In genomic region chr11:71415451-71415850, GRCm38 (mm10) we compare ENCODE assay signal across 21 mouse cellular contexts.
A peak's percentile ranks its signal among the peaks of the same experiment; 100 is the strongest.
DNase-seq lines count a peak whose midpoint lies in the region; ATAC-seq and TF ChIP-seq lines count a peak whose summit lies in the region.
"Had no signal": no experiment of that assay in that cellular context is flagged by ENCODE, and none has a peak within 500 bp of the region (broad histone marks: within the 10 kb centered on the region; RNA-seq: fewer than 3 reads in every experiment).

No protein-coding gene starts in this region.

- H3K9me3 ChIP-seq in forebrain, embryonic 12.5 days, result no peaks in the 10 kb centered on the region
- H3K9me3 ChIP-seq in midbrain, embryonic 14.5 days (ENCODE audit: control insufficient read depth, low read length), result no peaks in the 10 kb centered on the region
- no peaks in the 10 kb centered on the region for H3K9me3 ChIP-seq in lung, postnatal 0 days (ENCODE audit: low read length)
- H3K9me3 ChIP-seq: heart, embryonic 12.5 days had no signal

- H3K4me3 ChIP-seq in layer of hippocampus, adult 2 months, result no peak overlapping the region
- H3K4me3 ChIP-seq in forebrain, embryonic 12.5 days (replicated peaks), result no peak overlapping the region
- H3K4me3 ChIP-seq in midbrain, embryonic 14.5 days (replicated peaks; ENCODE audit: low read depth, low read length), result no peak overlapping the region
- H3K4me3 ChIP-seq in lung, postnatal 0 days (ENCODE audit: low read depth, low read length), result no peak overlapping the region
- H3K4me3 ChIP-seq: heart, embryonic 12.5 days had no signal

- peaks cover 18% of the 10 kb centered on the region for H3K4me1 ChIP-seq in forebrain, embryonic 12.5 days
- H3K4me1 ChIP-seq in midbrain, embryonic 14.5 days (ENCODE audit: control insufficient read depth, insufficient read depth, low read length), result peaks cover 11% of the 10 kb centered on the region; the same call in 1 of the 2 replicates
- H3K4me1 ChIP-seq in lung, postnatal 0 days (ENCODE audit: insufficient read depth, low read depth, low read length), result no peaks in the 10 kb centered on the region
- H3K4me1 ChIP-seq: heart, embryonic 12.5 days had no signal

- peak; percentile 27; the same call in 1 of the 2 replicates for ATAC-seq in forebrain, embryonic 12.5 days (ENCODE audit: low FRiP score)
- no peak for ATAC-seq in midbrain, embryonic 14.5 days (ENCODE audit: low FRiP score, low TSS enrichment)
- no peak for ATAC-seq in lung, postnatal 0 days
- ATAC-seq: inflammation-experienced regulatory T-cells, adult 6 months had no signal

- no peaks in the 10 kb centered on the region for H3K36me3 ChIP-seq in forebrain, embryonic 12.5 days (replicated peaks)
- no peaks in the 10 kb centered on the region for H3K36me3 ChIP-seq in midbrain, embryonic 14.5 days (ENCODE audit: control insufficient read depth, insufficient read depth, low read length)
- no peaks in the 10 kb centered on the region for H3K36me3 ChIP-seq in lung, postnatal 0 days (ENCODE audit: insufficient read depth, low read length)
- H3K36me3 ChIP-seq: heart, embryonic 12.5 days had no signal

- no peak overlapping the region for H3K9ac ChIP-seq in forebrain, embryonic 12.5 days
- no peak overlapping the region for H3K9ac ChIP-seq in midbrain, embryonic 14.5 days (replicated peaks; ENCODE audit: low read length)
- H3K9ac ChIP-seq in lung, postnatal 0 days (replicated peaks; ENCODE audit: low read depth), result no peak overlapping the region
- H3K9ac ChIP-seq: heart, embryonic 12.5 days had no signal

- no peak for DNase-seq in layer of hippocampus, adult 2 months (ENCODE audit: low spot score in 2 of 2)
- no peak for DNase-seq in layer of hippocampus, adult 9-10 months (ENCODE audit: low spot score)
- DNase-seq in R1 (ENCODE audit: low read depth, low spot score), result peak; percentile 66
- DNase-seq in midbrain, embryonic 14.5 days, result no peak
- no peak for DNase-seq in embryo, embryonic 11 days
- no peak for DNase-seq in lung, postnatal 0 days (ENCODE audit: low spot score)
- DNase-seq: B cell, adult 2 months; cerebellum, adult 8-10 months; gastrocnemius, postnatal 10 days; heart, adult 11 months; heart, postnatal 14 days; kidney, adult 8-10 months; kidney, postnatal 36 days; lung, adult 2 months; lung, postnatal 36 days; right cerebral cortex, postnatal 4 days had no signal

- no peaks in the 10 kb centered on the region for H3K27me3 ChIP-seq in forebrain, embryonic 12.5 days
- H3K27me3 ChIP-seq in midbrain, embryonic 14.5 days (ENCODE audit: control insufficient read depth, insufficient read depth, low read length), result no peaks in the 10 kb centered on the region
- no peaks in the 10 kb centered on the region for H3K27me3 ChIP-seq in lung, postnatal 0 days (replicated peaks; ENCODE audit: insufficient read depth, low read length)
- H3K27me3 ChIP-seq: heart, embryonic 12.5 days had no signal

- TF ChIP-seq EP300 in lung, postnatal 0 days (IDR thresholded peaks at IDR 0.05), result no peak

- WGBS in forebrain, embryonic 12.5 days, result 17% methylated on average over 3 of the region's 3 CpGs
- WGBS in midbrain, embryonic 14.5 days, result 19% methylated on average over 3 of the region's 3 CpGs
- 66% methylated on average over 3 of the region's 3 CpGs for WGBS in lung, postnatal 0 days

- no peak for TF ChIP-seq CTCF in layer of hippocampus, adult 2 months (conservative IDR thresholded peaks at IDR 0.05)
- no peak for TF ChIP-seq CTCF in lung, postnatal 0 days (IDR thresholded peaks at IDR 0.05)

- no peak overlapping the region for H3K4me2 ChIP-seq in forebrain, embryonic 12.5 days
- H3K4me2 ChIP-seq in midbrain, embryonic 14.5 days (ENCODE audit: low read length), result no peak overlapping the region
- no peak overlapping the region for H3K4me2 ChIP-seq in lung, postnatal 0 days (replicated peaks; ENCODE audit: low read depth, low read length)
- H3K4me2 ChIP-seq: heart, embryonic 12.5 days; liver, embryonic 11.5 days had no signal

- H3K27ac ChIP-seq in layer of hippocampus, adult 2 months, result peak overlapping the region; percentile 73
- peak overlapping the region; percentile 78 for H3K27ac ChIP-seq in forebrain, embryonic 12.5 days
- peak overlapping the region; percentile 32; the same call in 1 of the 2 replicates for H3K27ac ChIP-seq in midbrain, embryonic 14.5 days (replicated peaks; ENCODE audit: low read depth, low read length)
- no peak overlapping the region for H3K27ac ChIP-seq in lung, postnatal 0 days (ENCODE audit: low read length)
- H3K27ac ChIP-seq: stomach, postnatal 0 days had no signal
